Comparison of ENCODE assay signal across 18 mouse cellular contexts in the genomic region with DNA sequence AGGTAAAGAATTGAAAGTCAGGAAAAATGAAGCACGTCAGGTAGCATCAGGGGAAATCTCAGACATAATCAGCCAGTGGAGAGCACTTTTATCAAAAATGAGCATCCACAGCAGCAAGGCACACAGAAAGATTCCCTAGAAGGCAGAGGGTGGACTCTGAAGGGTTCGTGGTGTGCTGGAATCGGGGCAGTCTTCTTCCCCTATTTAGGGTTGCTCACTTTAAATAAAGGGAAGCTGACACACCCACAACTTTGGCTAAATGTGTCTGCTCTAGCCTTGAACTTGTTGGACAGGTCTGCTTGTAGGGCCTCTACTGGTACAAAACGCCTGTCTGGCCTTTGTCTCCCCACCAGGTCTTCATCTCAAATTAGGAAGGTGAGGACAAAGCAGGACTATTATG.
"Had no signal": no experiment of that assay in that cellular context is flagged by ENCODE, and none has a peak within 500 bp of the region (broad histone marks: within the 10 kb centered on the region; RNA-seq: fewer than 3 reads in every experiment).

No protein-coding gene starts in this region.

- H3K4me1 ChIP-seq: liver, embryonic 15.5 days; lung, embryonic 15.5 days; midbrain, embryonic 10.5 days; midbrain, embryonic 12.5 days; neural tube, embryonic 12.5 days; stomach, embryonic 15.5 days had no signal

- H3K9me3 ChIP-seq: liver, embryonic 15.5 days; lung, embryonic 15.5 days; midbrain, embryonic 10.5 days; midbrain, embryonic 12.5 days; neural tube, embryonic 12.5 days; stomach, embryonic 15.5 days had no signal

- H3K27me3 ChIP-seq: liver, embryonic 15.5 days; lung, embryonic 15.5 days; midbrain, embryonic 12.5 days; neural tube, embryonic 12.5 days; stomach, embryonic 15.5 days had no signal

- H3K27ac ChIP-seq: liver, embryonic 15.5 days; lung, embryonic 15.5 days; midbrain, embryonic 10.5 days; midbrain, embryonic 12.5 days; neural tube, embryonic 12.5 days; stomach, embryonic 15.5 days; stomach, postnatal 0 days had no signal

- ATAC-seq: liver, postnatal 0 days; lung, postnatal 0 days; midbrain, embryonic 16.5 days had no signal

- H3K9ac ChIP-seq: liver, embryonic 15.5 days; liver, postnatal 0 days; lung, embryonic 15.5 days; midbrain, embryonic 12.5 days; neural tube, embryonic 12.5 days; stomach, embryonic 15.5 days had no signal

- H3K4me3 ChIP-seq: liver, embryonic 15.5 days; lung, embryonic 15.5 days; midbrain, embryonic 10.5 days; midbrain, embryonic 12.5 days; neural tube, embryonic 12.5 days; stomach, embryonic 15.5 days had no signal

- DNase-seq: liver, postnatal 0 days; lung, adult 2 months; lung, postnatal 14 days; lung, postnatal 36 days; midbrain, embryonic 14.5 days; right cerebral cortex, postnatal 14 days; thymus, adult 2 months; thymus, postnatal 25 days; thymus, postnatal 4 days had no signal
